Mouse (Mus musculus): ENCODE measurements around the gene Noxa1. TPM values are rescaled to one million over a fixed set of nuclear protein-coding genes. Genes with fewer than 3 reads are reported as not detected.

Noxa1 gene
- total RNA-seq, 2 experiments from 2014 or later, result not detected

DNA sequence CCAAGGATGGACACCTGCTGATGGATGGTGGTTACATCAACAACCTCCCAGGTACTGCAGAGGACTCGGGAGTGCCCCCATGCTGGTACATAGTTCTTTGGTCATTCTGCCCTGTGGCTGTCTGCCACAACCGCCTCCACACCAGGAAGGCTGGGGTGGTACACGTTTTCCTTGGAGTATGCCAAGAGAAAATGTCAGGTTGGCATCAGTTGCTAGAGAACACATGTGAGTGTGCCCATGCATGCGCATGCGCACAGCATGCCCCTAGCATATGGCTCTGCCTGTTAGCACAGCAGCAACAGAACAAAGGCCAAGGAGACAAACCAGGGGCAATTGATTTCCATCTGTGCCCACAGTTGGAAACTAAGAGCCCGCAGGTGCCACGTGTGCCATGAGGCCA lies 44.0 kb downstream of the Noxa1 start:
- peak; percentile 69 to 85 for DNase-seq (ENCODE audit: low spot score in 2 of 2)

DNA sequence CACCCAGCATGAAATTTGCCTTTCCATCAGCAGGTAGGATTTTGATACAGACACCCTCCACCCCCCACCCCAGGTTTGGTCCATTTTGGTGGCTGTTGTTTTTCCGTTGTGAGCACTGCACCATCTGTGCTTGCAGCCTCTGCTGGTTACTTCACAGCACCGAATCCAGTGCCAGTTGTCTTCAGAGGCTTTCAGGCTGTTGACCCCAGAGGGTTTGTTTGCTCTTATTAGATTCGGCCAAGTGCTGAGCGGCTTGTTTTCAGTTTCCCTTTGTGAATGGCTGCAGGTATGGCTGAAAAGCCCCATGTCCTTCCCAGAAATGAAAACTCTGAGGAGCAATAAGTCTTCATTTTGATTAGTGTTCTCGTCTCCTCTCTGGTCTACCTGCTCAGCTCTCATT lies 54.9 kb downstream of the Noxa1 start:
- no peak for DNase-seq (ENCODE audit: low spot score in 2 of 2)

Small RNAs within 50 kb of the gene (microRNA-seq; reads per million reads assigned to microRNA genes)
- gene Gm24328 (0 reads per million in 2 experiments), gene Mir7664 (0 to 1.2 reads per million in 2 experiments)

Other genes starting within 250 kb of the Noxa1 start
- gene Ehmt1, start 175.5 kb downstream of the Noxa1 start, total RNA-seq (2021), result 10 to 100 TPM; 53.3 to 58.8 TPM
- 10 to 100 TPM; 11.2 to 11.3 TPM for gene Arrdc1, start 159.9 kb downstream of the Noxa1 start, total RNA-seq (2021)
- gene Zmynd19, start 145.4 kb downstream of the Noxa1 start, total RNA-seq (2021), result 10 to 100 TPM; 36.4 to 39.1 TPM
- gene Dph7, start 132.7 kb downstream of the Noxa1 start, total RNA-seq (2021), result 10 to 100 TPM; 34.1 to 34.2 TPM
- 10 to 100 TPM; 88.0 to 88.2 TPM for gene Mrpl41, start 120.1 kb downstream of the Noxa1 start, total RNA-seq (2021)
- 10 to 100 TPM; 29.7 to 32.4 TPM for gene Pnpla7, start 119.1 kb downstream of the Noxa1 start, total RNA-seq (2021)
- 100 to 1,000 TPM; 950 to 953 TPM for gene Nsmf, start 40.8 kb downstream of the Noxa1 start, total RNA-seq (2021)
- gene Entpd8, start 14.8 kb downstream of the Noxa1 start, total RNA-seq (2021), result not detected
- gene Nrarp, start 85.6 kb upstream of the Noxa1 start, total RNA-seq (2021), result 10 to 100 TPM; 19.5 to 21.0 TPM
- 1 to 10 TPM; 1.9 to 2.3 TPM for gene Tor4a, start 101.7 kb upstream of the Noxa1 start, total RNA-seq (2021)
- gene Nelfb, start 116.3 kb upstream of the Noxa1 start, total RNA-seq (2021), result 10 to 100 TPM; 56.7 to 60.0 TPM
- gene Stpg3, start 119.5 kb upstream of the Noxa1 start, total RNA-seq (2021), result under 1 TPM; 0.18 to 0.25 TPM
- under 1 TPM in 1 of 2 experiments, not detected in 1; 0.69 TPM for gene Fam166a, start 123.6 kb upstream of the Noxa1 start, total RNA-seq (2021)
- gene Tubb4b, start 129.6 kb upstream of the Noxa1 start, total RNA-seq (2021), result 100 to 1,000 TPM; 277 to 310 TPM
- not detected for gene Slc34a3, start 139.2 kb upstream of the Noxa1 start, total RNA-seq (2021)
- gene Rnf224, start 141.6 kb upstream of the Noxa1 start, total RNA-seq (2021), result not detected
- 100 to 1,000 TPM; 237 to 250 TPM for gene Rnf208, start 147.1 kb upstream of the Noxa1 start, total RNA-seq (2021)
- gene Cysrt1, start 147.3 kb upstream of the Noxa1 start, total RNA-seq (2021), result not detected
- gene AL732309.1, start 151.7 kb upstream of the Noxa1 start, total RNA-seq (2021), result 1 to 10 TPM; 3.8 to 3.9 TPM
- gene Tmem203, start 160.3 kb upstream of the Noxa1 start, total RNA-seq (2021), result 10 to 100 TPM; 35.7 to 38.8 TPM
- gene Tprn, start 167.5 kb upstream of the Noxa1 start, total RNA-seq (2021), result 10 to 100 TPM; 21.2 to 23.1 TPM
- gene Ssna1, start 177.3 kb upstream of the Noxa1 start, total RNA-seq (2021), result 10 to 100 TPM; 62.5 to 66.2 TPM
- 10 to 100 TPM; 79.8 to 84.4 TPM for gene Anapc2, start 177.3 kb upstream of the Noxa1 start, total RNA-seq (2021)
- gene Tmem210, start 193.0 kb upstream of the Noxa1 start, total RNA-seq (2021), result not detected
- gene Lrrc26, start 194.8 kb upstream of the Noxa1 start, total RNA-seq (2021), result not detected
- 100 to 1,000 TPM; 393 to 422 TPM for gene Grin1, start 224.0 kb upstream of the Noxa1 start, total RNA-seq (2021)
- 10 to 100 TPM; 59.6 to 62.4 TPM for gene Man1b1, start 237.2 kb upstream of the Noxa1 start, total RNA-seq (2021)